Mouse (Mus musculus): Measurements from ENCODE around the gene Hmces.

- TF ChIP-seq POLR2A (IDR thresholded peaks at IDR 0.05; ENCODE audit: insufficient read depth, low read length) (no peak), CTCF (IDR thresholded peaks at IDR 0.05; ENCODE audit: low read depth, low read length) (no peak), EP300 (IDR thresholded peaks at IDR 0.05; ENCODE audit: insufficient read depth, low read depth, low read length) (no peak)
Observed at GRCm38 (mm10) chr6:87981030-87981485, 67.3 kb downstream of the Hmces start.
